11 mouse cellular contexts compared by ENCODE assay signal in the genomic region with DNA sequence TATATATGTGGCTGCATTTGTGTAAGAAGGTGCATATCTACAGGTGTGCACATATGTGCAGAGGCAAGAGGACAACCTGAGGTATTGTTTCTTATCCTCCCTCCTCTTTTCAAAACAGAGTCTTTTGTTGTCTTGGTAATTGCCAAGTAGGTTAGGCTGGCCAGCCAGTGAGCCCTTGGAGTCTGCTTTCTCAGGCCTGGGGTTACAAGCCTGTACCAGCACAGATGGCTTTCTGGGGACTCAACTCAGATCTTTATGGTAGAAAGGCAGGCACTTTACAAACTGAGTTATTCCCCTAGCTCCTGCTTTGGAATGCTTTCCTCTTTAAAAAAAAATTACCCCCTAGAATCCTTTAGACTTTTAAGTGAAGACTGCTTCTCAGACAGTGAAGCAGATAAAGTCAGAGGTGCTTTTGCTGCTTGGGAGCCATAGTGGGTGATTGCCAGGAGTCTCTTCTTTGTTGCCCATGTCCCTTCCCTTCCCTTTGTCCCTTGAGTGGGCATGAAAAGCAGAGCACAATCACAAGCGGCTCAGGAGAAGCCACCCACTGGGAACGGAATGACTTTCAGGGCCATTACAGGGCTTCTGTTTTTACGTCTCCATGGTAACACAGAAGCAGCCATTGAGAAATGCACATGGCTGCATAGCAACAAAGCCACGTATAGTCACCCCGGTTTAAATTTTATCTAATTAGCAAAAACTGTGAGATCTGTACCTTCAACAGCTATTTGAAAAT. TPM values are rescaled to one million over a fixed set of nuclear protein-coding genes. Genes with fewer than 3 reads are reported as not detected.
DNase-seq lines count a peak whose midpoint lies in the region; ATAC-seq lines count a peak whose summit lies in the region.
"Had no signal": no experiment of that assay in that cellular context is flagged by ENCODE, and none has a peak within 500 bp of the region (broad histone marks: within the 10 kb centered on the region; RNA-seq: fewer than 3 reads in every experiment).

No protein-coding gene starts in this region.

- H3K4me3 ChIP-seq in kidney, embryonic 16.5 days (ENCODE audit: low read length) = no peak overlapping the region
- H3K4me3 ChIP-seq in embryonic facial prominence, embryonic 13.5 days = no peak overlapping the region
- no peak overlapping the region for H3K4me3 ChIP-seq in intestine, embryonic 14.5 days (ENCODE audit: low read depth, low read length)
- H3K4me3 ChIP-seq in neural tube, embryonic 12.5 days = no peak overlapping the region
- H3K4me3 ChIP-seq in liver, embryonic 11.5 days (ENCODE audit: low read depth, low read length) = no peak overlapping the region

- H3K9ac ChIP-seq in kidney, embryonic 16.5 days (replicated peaks; ENCODE audit: low read length) = no peak overlapping the region
- H3K9ac ChIP-seq in embryonic facial prominence, embryonic 13.5 days = no peak overlapping the region
- H3K9ac ChIP-seq in intestine, embryonic 14.5 days (ENCODE audit: low read length) = no peak overlapping the region
- no peak overlapping the region for H3K9ac ChIP-seq in neural tube, embryonic 12.5 days
- H3K9ac ChIP-seq in liver, embryonic 11.5 days (ENCODE audit: low read depth, low read length) = no peak overlapping the region
- H3K9ac ChIP-seq: liver, postnatal 0 days had no signal

- H3K4me2 ChIP-seq in kidney, embryonic 16.5 days (replicated peaks; ENCODE audit: low read depth, low read length) = no peak overlapping the region
- peak overlapping the region; percentile 27 for H3K4me2 ChIP-seq in embryonic facial prominence, embryonic 13.5 days
- H3K4me2 ChIP-seq in intestine, embryonic 14.5 days (ENCODE audit: low read length) = peak overlapping the region; percentile 4; the same call in 1 of the 2 replicates
- H3K4me2 ChIP-seq in neural tube, embryonic 12.5 days (replicated peaks) = peak overlapping the region; percentile 41
- H3K4me2 ChIP-seq in liver, embryonic 11.5 days = no peak overlapping the region

- no peaks in the 10 kb centered on the region for H3K36me3 ChIP-seq in kidney, embryonic 16.5 days (ENCODE audit: insufficient read depth, low read length)
- no peaks in the 10 kb centered on the region for H3K36me3 ChIP-seq in embryonic facial prominence, embryonic 13.5 days
- H3K36me3 ChIP-seq in intestine, embryonic 14.5 days (ENCODE audit: control insufficient read depth, insufficient read depth, low read length) = no peaks in the 10 kb centered on the region
- H3K36me3 ChIP-seq in neural tube, embryonic 12.5 days = no peaks in the 10 kb centered on the region
- no peaks in the 10 kb centered on the region for H3K36me3 ChIP-seq in liver, embryonic 11.5 days (ENCODE audit: control insufficient read depth, insufficient read depth, low read length)

- no peaks in the 10 kb centered on the region for H3K27me3 ChIP-seq in kidney, embryonic 16.5 days (ENCODE audit: insufficient read depth, low read length)
- no peaks in the 10 kb centered on the region for H3K27me3 ChIP-seq in embryonic facial prominence, embryonic 13.5 days
- no peaks in the 10 kb centered on the region for H3K27me3 ChIP-seq in intestine, embryonic 14.5 days (replicated peaks; ENCODE audit: control insufficient read depth, insufficient read depth, low read length)
- H3K27me3 ChIP-seq in neural tube, embryonic 12.5 days (replicated peaks) = no peaks in the 10 kb centered on the region
- no peaks in the 10 kb centered on the region for H3K27me3 ChIP-seq in liver, embryonic 11.5 days (replicated peaks; ENCODE audit: control insufficient read depth, insufficient read depth, low read length)
- H3K27me3 ChIP-seq: CH12.LX had no signal

- DNase-seq in kidney, postnatal 14 days = no peak
- DNase-seq in intestine, embryonic 14.5 days (ENCODE audit: low spot score) = no peak
- DNase-seq in liver, embryonic 11.5 days (ENCODE audit: low spot score) = no peak
- no peak for DNase-seq in layer of hippocampus, postnatal 10 days (ENCODE audit: low spot score in 2 of 2)
- DNase-seq in natural killer cell, adult 2 months (ENCODE audit: low spot score in 2 of 2) = no peak
- DNase-seq: liver, postnatal 0 days had no signal

- H3K4me1 ChIP-seq in kidney, embryonic 16.5 days (ENCODE audit: insufficient read depth, low read length) = no peaks in the 10 kb centered on the region
- 0 out of 2 replicates have a peak, but pooled peaks cover 5% of the 10 kb centered on the region for H3K4me1 ChIP-seq in embryonic facial prominence, embryonic 13.5 days
- H3K4me1 ChIP-seq in intestine, embryonic 14.5 days (replicated peaks; ENCODE audit: control insufficient read depth, insufficient read depth, low read length) = no peaks in the 10 kb centered on the region
- peaks cover 8% of the 10 kb centered on the region for H3K4me1 ChIP-seq in neural tube, embryonic 12.5 days
- H3K4me1 ChIP-seq in liver, embryonic 11.5 days (replicated peaks; ENCODE audit: control insufficient read depth, insufficient read depth, low read length) = no peaks in the 10 kb centered on the region

- 0 out of 2 replicates have a peak, but pooled peaks cover 2% of the 10 kb centered on the region for H3K9me3 ChIP-seq in kidney, embryonic 16.5 days (ENCODE audit: low read length)
- no peaks in the 10 kb centered on the region; the same call in 1 of the 2 replicates for H3K9me3 ChIP-seq in embryonic facial prominence, embryonic 13.5 days
- no peaks in the 10 kb centered on the region for H3K9me3 ChIP-seq in intestine, embryonic 14.5 days (ENCODE audit: control insufficient read depth, low read length)
- no peaks in the 10 kb centered on the region; the same call in 1 of the 2 replicates for H3K9me3 ChIP-seq in neural tube, embryonic 12.5 days
- H3K9me3 ChIP-seq in liver, embryonic 11.5 days (ENCODE audit: control insufficient read depth, low read length) = no peaks in the 10 kb centered on the region

- ATAC-seq in kidney, embryonic 16.5 days (ENCODE audit: low FRiP score, low TSS enrichment) = peak; percentile 82
- ATAC-seq in embryonic facial prominence, embryonic 13.5 days (ENCODE audit: insufficient number of reproducible peaks, insufficient read depth, low FRiP score, low TSS enrichment, low read depth) = no peak
- no peak; the same call in 1 of the 2 replicates for ATAC-seq in intestine, embryonic 14.5 days (replicated peaks; ENCODE audit: low FRiP score, low TSS enrichment, low read depth)
- ATAC-seq in neural tube, embryonic 12.5 days (ENCODE audit: low FRiP score, low read depth) = peak; percentile 98
- no peak for ATAC-seq in liver, embryonic 11.5 days (replicated peaks; ENCODE audit: low FRiP score)
- ATAC-seq: inflammation-experienced regulatory T-cells, adult 6 months; liver, postnatal 0 days had no signal

- WGBS in kidney, embryonic 16.5 days = 10% methylated on average over 5 of the region's 5 CpGs
- WGBS in embryonic facial prominence, embryonic 13.5 days = 10% methylated on average over 5 of the region's 5 CpGs
- WGBS in intestine, embryonic 14.5 days = 9% methylated on average over 5 of the region's 5 CpGs
- 3% methylated on average over 5 of the region's 5 CpGs for WGBS in neural tube, embryonic 12.5 days
- 20% methylated on average over 5 of the region's 5 CpGs for WGBS in liver, embryonic 11.5 days

- no peak overlapping the region for H3K27ac ChIP-seq in kidney, embryonic 16.5 days (ENCODE audit: low read length)
- H3K27ac ChIP-seq in embryonic facial prominence, embryonic 13.5 days = no peak overlapping the region
- no peak overlapping the region for H3K27ac ChIP-seq in intestine, embryonic 14.5 days (ENCODE audit: low read depth)
- no peak overlapping the region for H3K27ac ChIP-seq in neural tube, embryonic 12.5 days
- no peak overlapping the region for H3K27ac ChIP-seq in liver, embryonic 11.5 days (ENCODE audit: low read depth, low read length)

RNA-seq across cellular contexts. Expression of a gene that starts 18.2 kb away (rescaled TPM):
- polyA plus RNA-seq in kidney, embryonic 16.5 days (2015; fragmentation: Nextera tagmentation; extraction: Ambion mirVana) = 1.7 and 2.1 TPM in 2 replicates
- 0.46 and 0.67 TPM in 2 replicates for polyA plus RNA-seq in embryonic facial prominence, embryonic 13.5 days (2015; fragmentation: Nextera tagmentation; extraction: Ambion mirVana)
- 0.81 and 2.2 TPM in 2 replicates for polyA plus RNA-seq in intestine, embryonic 14.5 days (2014; fragmentation: Nextera tagmentation; extraction: Ambion mirVana)
- 0.20 and 0.32 TPM in 2 replicates for polyA plus RNA-seq in neural tube, embryonic 12.5 days (2016; fragmentation: Nextera tagmentation; extraction: Ambion mirVana)
- 0.34 and 0.58 TPM in 2 replicates for polyA plus RNA-seq in liver, embryonic 11.5 days (2014; fragmentation: Nextera tagmentation; extraction: Ambion mirVana)
- total RNA-seq in layer of hippocampus, postnatal 10 days (2021) = under 1 TPM in 1 of 2 experiments, not detected in 1; 0.23 TPM
- total RNA-seq: CH12.LX had no signal
- polyA plus RNA-seq: inflammation-experienced regulatory T-cells, adult 6 months had no signal

RNA-seq across cellular contexts. Expression of a gene that starts 34.4 kb away (rescaled TPM):
- polyA plus RNA-seq in kidney, embryonic 16.5 days (2015; fragmentation: Nextera tagmentation; extraction: Ambion mirVana) = 62.7 and 65.9 TPM in 2 replicates
- 21.3 and 35.1 TPM in 2 replicates for polyA plus RNA-seq in embryonic facial prominence, embryonic 13.5 days (2015; fragmentation: Nextera tagmentation; extraction: Ambion mirVana)
- 12.4 and 15.2 TPM in 2 replicates for polyA plus RNA-seq in intestine, embryonic 14.5 days (2014; fragmentation: Nextera tagmentation; extraction: Ambion mirVana)
- 10.3 and 10.4 TPM in 2 replicates for polyA plus RNA-seq in neural tube, embryonic 12.5 days (2016; fragmentation: Nextera tagmentation; extraction: Ambion mirVana)
- polyA plus RNA-seq in liver, embryonic 11.5 days (2014; fragmentation: Nextera tagmentation; extraction: Ambion mirVana) = 3.1 and 4.7 TPM in 2 replicates
- 10 to 100 TPM; 25.9 to 28.7 TPM for total RNA-seq in layer of hippocampus, postnatal 10 days (2021)
- total RNA-seq: CH12.LX had no signal

Comparison
In these comparisons a context has a peak if more than half of its experiments do, and no peak if none do; other contexts are left out.
1. ATAC-seq: peak in kidney, embryonic 16.5 days (single experiment) and neural tube, embryonic 12.5 days (single experiment); none in embryonic facial prominence, embryonic 13.5 days (single experiment), intestine, embryonic 14.5 days (single experiment) and liver, embryonic 11.5 days (single experiment).
2. H3K4me2 ChIP-seq: peak in embryonic facial prominence, embryonic 13.5 days (single experiment), intestine, embryonic 14.5 days (single experiment) and neural tube, embryonic 12.5 days (single experiment); none in kidney, embryonic 16.5 days (single experiment) and liver, embryonic 11.5 days (single experiment).